Comparison of ENCODE assay signal across 10 mouse cellular contexts in the genomic region with DNA sequence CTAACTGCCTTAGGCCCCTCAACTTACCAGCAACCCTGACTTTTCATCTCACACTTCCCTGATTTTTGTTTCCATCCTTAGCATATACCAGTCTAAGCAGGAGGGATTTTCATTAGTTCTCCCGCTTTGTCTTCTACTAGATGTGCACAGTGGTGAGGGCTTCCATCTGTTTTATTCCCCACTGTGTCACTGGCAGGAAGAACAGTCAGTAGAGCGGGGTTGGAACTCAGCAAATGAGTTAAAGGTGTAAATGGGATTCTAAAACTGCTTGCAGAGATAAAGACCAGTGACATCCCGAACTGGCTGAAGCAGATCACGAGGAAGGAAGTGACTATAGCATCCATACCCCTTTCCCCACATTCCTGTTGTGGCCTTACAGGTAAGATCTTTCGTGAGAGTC.
"Had no signal": no experiment of that assay in that cellular context is flagged by ENCODE, and none has a peak within 500 bp of the region (broad histone marks: within the 10 kb centered on the region; RNA-seq: fewer than 3 reads in every experiment).

No protein-coding gene starts in this region.

- H3K9me3 ChIP-seq: limb, embryonic 12.5 days; liver, embryonic 13.5 days; lung, embryonic 15.5 days; megakaryocyte, embryonic 14.5 days; midbrain, embryonic 12.5 days; stomach, embryonic 15.5 days had no signal

- H3K27me3 ChIP-seq: stomach, embryonic 15.5 days had no signal

- H3K4me3 ChIP-seq: limb, embryonic 12.5 days; liver, embryonic 13.5 days; lung, embryonic 15.5 days; megakaryocyte, embryonic 14.5 days; midbrain, embryonic 12.5 days; stomach, embryonic 15.5 days had no signal

- DNase-seq: liver, embryonic 13.5 days; thymus, adult 2 months had no signal

- ATAC-seq: liver, postnatal 0 days; midbrain, embryonic 16.5 days had no signal

- H3K36me3 ChIP-seq: limb, embryonic 12.5 days; liver, embryonic 13.5 days; lung, embryonic 15.5 days; midbrain, embryonic 12.5 days; stomach, embryonic 15.5 days had no signal

- H3K9ac ChIP-seq: limb, embryonic 12.5 days; liver, embryonic 13.5 days; liver, postnatal 0 days; lung, embryonic 15.5 days; midbrain, embryonic 12.5 days; stomach, embryonic 15.5 days had no signal

- H3K27ac ChIP-seq: limb, embryonic 12.5 days; liver, embryonic 13.5 days; lung, embryonic 15.5 days; macrophage; midbrain, embryonic 12.5 days; stomach, embryonic 15.5 days had no signal

- H3K4me2 ChIP-seq: limb, embryonic 12.5 days; liver, embryonic 13.5 days; lung, embryonic 15.5 days; midbrain, embryonic 12.5 days; stomach, embryonic 15.5 days had no signal
